Mouse (Mus musculus) small intestine, adult 2 months (tissue): Measurements from ENCODE around the gene Hspb1.

Source experiments
- CTCF ChIP-seq: fragments of 200-500 bp; IDR thresholded peaks from 2 replicates; pipeline ENCODE4 v1.5.1; 2012; ENCODE audit warnings: low read depth, mild to moderate bottlenecking, control low read depth, inconsistent platforms, low read length, moderate library complexity, mixed read lengths; ENCODE audit not compliant: insufficient replicate concordance, insufficient read length; ENCODE audit errors: extremely low read depth
- POLR2A ChIP-seq: fragments of 200-500 bp; IDR thresholded peaks from 2 replicates; pipeline ENCODE4 v1.6.1; 2012; ENCODE audit warnings: low read depth, mild to moderate bottlenecking, control low read depth, inconsistent platforms, low read length, moderate library complexity

DNA sequence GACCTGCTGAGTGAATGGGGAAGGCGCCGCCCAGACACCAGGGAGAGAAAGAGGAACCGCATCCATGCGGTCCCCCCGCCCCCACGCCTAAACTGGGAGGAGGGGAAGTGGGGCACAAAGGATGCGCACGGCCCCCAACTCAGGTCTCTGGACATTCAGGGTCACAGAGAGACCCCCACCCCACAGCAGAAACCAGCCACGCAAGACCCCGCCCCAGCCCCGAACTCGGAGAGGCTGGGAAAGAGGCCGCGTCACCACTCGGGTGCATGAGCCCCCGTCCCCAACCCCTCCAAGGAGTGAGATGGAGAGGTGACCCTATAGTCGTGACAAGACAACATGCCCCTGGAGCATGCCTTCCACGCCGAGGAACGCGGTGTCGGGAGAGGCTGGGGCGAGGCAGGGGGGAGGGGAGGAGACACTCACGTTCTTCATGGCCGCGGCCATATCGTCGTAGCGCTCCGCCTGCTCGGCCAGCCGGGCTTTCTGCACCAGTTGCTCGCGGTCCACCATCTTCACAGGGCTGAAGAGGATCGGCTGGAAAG, 46.3 kb downstream of the Hspb1 start:
- TF ChIP-seq POLR2A (no peak), CTCF (no peak)
